Mouse (Mus musculus): ENCODE measurements at regions not wholly inside any gene's neighbourhood (a gene's known extent, or its start where the extent isn't known, plus 50 kb on each side); places are given as distances from the start of the nearest gene placed in this dataset.
A peak's percentile ranks its signal among the peaks of the same experiment; 100 is the strongest.

GRCm38 (mm10) chr9:117863944-117864343 is 176.4 kb upstream of the Azi2 start:
- no peak for DNase-seq (ENCODE audit: low spot score)

GRCm38 (mm10) chr9:117863318-117863717 is 177.0 kb upstream of the Azi2 start:
- DNase-seq (ENCODE audit: low spot score): no peak

- DNase-seq (ENCODE audit: low spot score): peak; percentile 3
These were observed 180.7 kb upstream of the Azi2 start for GRCm38 (mm10) chr9:117859580-117860045.

- DNase-seq (ENCODE audit: low spot score): no peak
These were observed 196.8 kb upstream of the Azi2 start for GRCm38 (mm10) chr9:117843531-117843930.

- DNase-seq (ENCODE audit: low spot score): no peak
These were observed 203.5 kb upstream of the Azi2 start for GRCm38 (mm10) chr9:117836696-117837380.

GRCm38 (mm10) chr9:117833586-117833985 is 203.9 kb upstream of the Rbms3 start:
- DNase-seq (ENCODE audit: low spot score): no peak

GRCm38 (mm10) chr9:117814661-117815060 is 184.9 kb upstream of the Rbms3 start:
- no peak for DNase-seq (ENCODE audit: low spot score)

GRCm38 (mm10) chr9:117813216-117813615 is 183.5 kb upstream of the Rbms3 start:
- no peak for DNase-seq (ENCODE audit: low spot score)

- DNase-seq (ENCODE audit: low spot score): no peak
These were observed 176.1 kb upstream of the Rbms3 start for GRCm38 (mm10) chr9:117805812-117806211.

- DNase-seq (ENCODE audit: low spot score): no peak
These were observed 154.5 kb upstream of the Rbms3 start for GRCm38 (mm10) chr9:117784186-117784591.

- DNase-seq (ENCODE audit: low spot score): no peak
These were observed 124.9 kb upstream of the Rbms3 start for GRCm38 (mm10) chr9:117754651-117755050.

GRCm38 (mm10) chr9:117753466-117753865 is 123.8 kb upstream of the Rbms3 start:
- DNase-seq (ENCODE audit: low spot score): no peak

GRCm38 (mm10) chr9:117744906-117745305 is 115.2 kb upstream of the Rbms3 start:
- DNase-seq (ENCODE audit: low spot score): no peak

GRCm38 (mm10) chr9:117729366-117729765 is 99.7 kb upstream of the Rbms3 start:
- DNase-seq (ENCODE audit: low spot score): no peak

- DNase-seq (ENCODE audit: low spot score): no peak
These were observed 90.5 kb upstream of the Rbms3 start for GRCm38 (mm10) chr9:117720161-117720598.

- DNase-seq (ENCODE audit: low spot score): no peak
These were observed 87.6 kb upstream of the Rbms3 start for GRCm38 (mm10) chr9:117717346-117717745.

- no peak for DNase-seq (ENCODE audit: low spot score)
These were observed 86.8 kb upstream of the Rbms3 start for GRCm38 (mm10) chr9:117716476-117716875.

GRCm38 (mm10) chr9:117714741-117715675 is 85.3 kb upstream of the Rbms3 start:
- no peak for DNase-seq (ENCODE audit: low spot score)

GRCm38 (mm10) chr9:117713121-117713520 is 83.4 kb upstream of the Rbms3 start:
- no peak for DNase-seq (ENCODE audit: low spot score)

GRCm38 (mm10) chr9:117711793-117712192 is 82.1 kb upstream of the Rbms3 start:
- DNase-seq (ENCODE audit: low spot score): no peak

- no peak for DNase-seq (ENCODE audit: low spot score)
These were observed 81.3 kb upstream of the Rbms3 start for GRCm38 (mm10) chr9:117710966-117711365.

- no peak for DNase-seq (ENCODE audit: low spot score)
These were observed 80.0 kb upstream of the Rbms3 start for GRCm38 (mm10) chr9:117709677-117710076.

- no peak for DNase-seq (ENCODE audit: low spot score)
These were observed 63.3 kb upstream of the Rbms3 start for GRCm38 (mm10) chr9:117693001-117693400.
